Mouse (Mus musculus) bone marrow, adult 2 months (tissue): Measurements from ENCODE around the gene Keg1.

Experiments used
- CTCF ChIP-seq: fragments of 200-500 bp; IDR thresholded peaks from 2 replicates; pipeline ENCODE4 v1.5.1; 2011; ENCODE audit warnings: low read length, control low read depth; ENCODE audit not compliant: control insufficient read depth, insufficient read depth
- POLR2A ChIP-seq: fragments of 200-500 bp; IDR thresholded peaks from 2 replicates; pipeline ENCODE4 v1.6.1; 2011; ENCODE audit warnings: low read depth, mild to moderate bottlenecking, control low read depth, low read length, borderline replicate concordance; ENCODE audit not compliant: control insufficient read depth

GRCm38 (mm10) chr19:12677812-12678211, 17.8 kb upstream of the Keg1 start, which contains the start of gene Olfr1443:
- TF ChIP-seq CTCF, result no peak
- no peak for TF ChIP-seq POLR2A
